Mouse (Mus musculus) neural tube, embryonic 11.5 days (tissue): ENCODE results near the gene Spats1. TPM values are rescaled to one million over a fixed set of nuclear protein-coding genes. Genes with fewer than 3 reads are reported as not detected.

Experiments
- ATAC-seq: fragments of 200-750 bp; cut with Nextera tagmentation; 2 replicates; pipeline ENCODE4 v1.8.0; 2017; ENCODE audit warnings: moderate number of reproducible peaks, mild to moderate bottlenecking, moderate TSS enrichment, moderate library complexity; ENCODE audit not compliant: insufficient read depth, low FRiP score, low TSS enrichment
- DNase-seq: peaks from one replicate; pipeline ENCODE4 v3.0.0-alpha.2; 2015; ENCODE audit warnings: low spot score
- H3K27ac ChIP-seq: fragments of 300-500 bp; sonication (generic); 2 replicates; pipeline ENCODE4 v1.5.1; 2014; ENCODE audit warnings: low read depth, mild to moderate bottlenecking, low read length
- H3K27me3 ChIP-seq: fragments of 300-500 bp; sonication (generic); 2 replicates; pipeline ENCODE4 v1.6.1; 2014; ENCODE audit warnings: mild to moderate bottlenecking, low read length, mixed read lengths; ENCODE audit not compliant: control insufficient read depth, insufficient read depth
- H3K36me3 ChIP-seq: fragments of 300-500 bp; sonication (generic); 2 replicates; pipeline ENCODE4 v1.6.1; 2014; ENCODE audit warnings: mild to moderate bottlenecking, low read length, moderate library complexity, mixed read lengths; ENCODE audit not compliant: control insufficient read depth, insufficient read depth
- H3K4me1 ChIP-seq: fragments of 300-500 bp; sonication (generic); 2 replicates; pipeline ENCODE4 v1.6.1; 2014; ENCODE audit warnings: low read length, mixed read lengths; ENCODE audit not compliant: control insufficient read depth, insufficient read depth
- H3K4me2 ChIP-seq: fragments of 300-500 bp; sonication (generic); 2 replicates; pipeline ENCODE4 v1.6.1; 2014; ENCODE audit warnings: low read depth, mild to moderate bottlenecking, moderate library complexity
- H3K4me3 ChIP-seq: fragments of 300-500 bp; sonication (generic); 2 replicates; pipeline ENCODE4 v1.5.1; 2014; ENCODE audit warnings: low read depth, low read length
- H3K9ac ChIP-seq: fragments of 300-500 bp; sonication (generic); 2 replicates; pipeline ENCODE4 v1.6.1; 2014; ENCODE audit warnings: mild to moderate bottlenecking, low read length
- H3K9me3 ChIP-seq: fragments of 300-500 bp; sonication (generic); 2 replicates; pipeline ENCODE4 v1.6.1; 2016; ENCODE audit warnings: low read length; ENCODE audit not compliant: control insufficient read depth
- WGBS: fragments of 180-500 bp; shearing (Covaris S2); extraction: QIAGEN DNeasy Blood & Tissue Kit; methylation state at CpG from one replicate; pipeline ENCODE4 v1.1.7; 2014; 5-methylcytosine and 5-hydroxymethylcytosine counted together
- polyA plus RNA-seq: library from polyadenylated mRNA; unstranded; fragments of >200 nt; fragmentation: Nextera tagmentation; extraction: Ambion mirVana; gene quantifications from 2 replicates; pipeline ENCODE4 v1.2.1, GENCODE M21; 2014

Spats1 gene
- polyA plus RNA-seq, 1 experiment from 2014 or later = 0.48 TPM

- Histone ChIP-seq H3K9ac (no peak overlapping the region), H3K27me3 (no peaks in the 10 kb centered on the region), H3K4me3 (no peak overlapping the region), H3K4me1 (no peaks in the 10 kb centered on the region), H3K27ac (no peak overlapping the region), H3K4me2 (no peak overlapping the region), H3K36me3 (no peaks in the 10 kb centered on the region), H3K9me3 (no peaks in the 10 kb centered on the region)
- no peak for DNase-seq
- WGBS = 25% methylated on average over 4 of the region's 4 CpGs
- ATAC-seq = no peak
Observed at GRCm38 (mm10) chr17:45500981-45501380, 25.8 kb upstream of the Spats1 start.

DNA sequence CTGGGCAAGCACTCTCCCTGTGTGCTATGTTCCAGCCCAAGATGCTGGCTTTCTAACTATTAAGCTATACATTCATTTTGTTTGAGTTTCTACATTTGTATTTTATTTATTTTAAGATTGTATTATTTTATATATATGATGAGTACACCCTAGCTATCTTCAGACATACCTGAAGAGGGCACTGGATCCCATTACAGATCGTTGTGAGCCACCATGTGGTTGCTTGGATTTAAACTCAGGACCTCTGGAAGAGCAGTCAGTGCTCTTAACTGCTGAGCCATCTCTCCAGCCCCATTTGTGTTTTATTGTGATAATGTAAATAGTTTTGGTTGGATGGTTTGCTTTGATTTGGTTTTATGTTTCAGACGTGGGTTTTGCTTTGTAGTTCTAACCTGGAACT, 24.3 kb upstream of the Spats1 start:
- no peak overlapping the region for H3K4me2 ChIP-seq
- H3K36me3 ChIP-seq = no peaks in the 10 kb centered on the region
- H3K27me3 ChIP-seq = no peaks in the 10 kb centered on the region
- no peak overlapping the region for H3K4me3 ChIP-seq
- no peak overlapping the region for H3K27ac ChIP-seq
- 48% methylated on average over 2 of the region's 2 CpGs for WGBS
- ATAC-seq = no peak
- H3K9me3 ChIP-seq = no peaks in the 10 kb centered on the region
- H3K4me1 ChIP-seq = no peaks in the 10 kb centered on the region
- H3K9ac ChIP-seq = no peak overlapping the region
- no peak for DNase-seq

GRCm38 (mm10) chr17:45498397-45498796, 23.2 kb upstream of the Spats1 start:
- H3K4me1 ChIP-seq = no peaks in the 10 kb centered on the region
- H3K36me3 ChIP-seq = no peaks in the 10 kb centered on the region
- DNase-seq = no peak
- H3K9ac ChIP-seq = no peak overlapping the region
- H3K9me3 ChIP-seq = no peaks in the 10 kb centered on the region
- 84% methylated on average over 13 of the region's 13 CpGs for WGBS
- H3K27ac ChIP-seq = no peak overlapping the region
- no peak overlapping the region for H3K4me3 ChIP-seq
- no peaks in the 10 kb centered on the region for H3K27me3 ChIP-seq
- ATAC-seq = no peak
- H3K4me2 ChIP-seq = no peak overlapping the region

DNA sequence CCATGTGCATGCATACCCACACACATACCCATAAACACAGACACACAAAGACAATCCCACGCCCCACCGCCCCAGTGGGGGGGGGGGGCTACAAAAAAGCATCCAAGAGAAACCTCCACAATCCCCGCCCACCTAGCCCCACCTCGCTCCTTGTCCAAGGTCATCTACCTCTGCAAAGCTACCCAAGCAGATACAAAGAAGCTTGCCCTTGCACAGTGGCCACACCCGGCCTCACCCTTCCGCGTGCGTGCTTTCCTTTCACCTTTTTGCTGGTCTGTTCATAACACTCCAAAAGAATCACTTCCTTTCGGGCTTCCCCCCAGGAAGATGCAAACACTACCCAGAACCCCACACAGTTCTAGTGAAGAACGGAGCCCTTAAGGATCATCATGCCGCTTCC, 20.2 kb upstream of the Spats1 start:
- Histone ChIP-seq H3K9me3 (no peaks in the 10 kb centered on the region), H3K9ac (no peak overlapping the region), H3K4me3 (no peak overlapping the region), H3K4me1 (no peaks in the 10 kb centered on the region), H3K27me3 (no peaks in the 10 kb centered on the region), H3K4me2 (no peak overlapping the region), H3K27ac (no peak overlapping the region), H3K36me3 (no peaks in the 10 kb centered on the region)
- WGBS = 82% methylated on average over 11 of the region's 11 CpGs
- ATAC-seq = no peak
- no peak for DNase-seq

- Histone ChIP-seq H3K36me3 (no peaks in the 10 kb centered on the region), H3K27me3 (no peaks in the 10 kb centered on the region), H3K4me3 (no peak overlapping the region), H3K27ac (no peak overlapping the region), H3K9me3 (no peaks in the 10 kb centered on the region), H3K4me2 (no peak overlapping the region), H3K9ac (no peak overlapping the region), H3K4me1 (no peaks in the 10 kb centered on the region)
- 81% methylated on average over 13 of the region's 13 CpGs for WGBS
- ATAC-seq = no peak
- DNase-seq = no peak
Observed at GRCm38 (mm10) chr17:45490532-45491154, 15.4 kb upstream of the Spats1 start.

DNA sequence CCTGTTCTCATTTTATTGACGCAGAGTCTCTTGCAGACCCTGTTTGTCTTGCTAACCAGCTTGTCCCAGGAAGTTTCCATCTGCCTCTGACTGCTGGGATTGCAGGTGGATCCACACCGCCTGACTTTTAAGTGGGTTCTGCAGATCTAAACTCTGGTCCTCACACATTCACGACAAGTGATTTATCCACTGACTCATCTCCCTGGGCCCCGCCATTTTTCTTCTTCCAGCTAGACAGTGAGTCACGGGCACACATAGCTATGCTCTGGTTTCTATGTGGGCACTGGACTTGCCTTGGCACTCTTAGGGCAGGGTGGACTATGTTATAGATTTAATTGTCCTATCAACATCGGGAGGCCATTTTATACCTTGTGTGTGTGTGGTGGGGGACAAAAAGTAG, 14.5 kb upstream of the Spats1 start:
- no peak overlapping the region for H3K27ac ChIP-seq
- H3K9me3 ChIP-seq = no peaks in the 10 kb centered on the region
- H3K4me3 ChIP-seq = no peak overlapping the region
- H3K27me3 ChIP-seq = no peaks in the 10 kb centered on the region
- ATAC-seq (no peak), DNase-seq (no peak)
- no peak overlapping the region for H3K9ac ChIP-seq
- 90% methylated on average over 6 of the region's 6 CpGs for WGBS
- H3K4me2 ChIP-seq = no peak overlapping the region
- H3K36me3 ChIP-seq = no peaks in the 10 kb centered on the region
- no peaks in the 10 kb centered on the region for H3K4me1 ChIP-seq

DNA sequence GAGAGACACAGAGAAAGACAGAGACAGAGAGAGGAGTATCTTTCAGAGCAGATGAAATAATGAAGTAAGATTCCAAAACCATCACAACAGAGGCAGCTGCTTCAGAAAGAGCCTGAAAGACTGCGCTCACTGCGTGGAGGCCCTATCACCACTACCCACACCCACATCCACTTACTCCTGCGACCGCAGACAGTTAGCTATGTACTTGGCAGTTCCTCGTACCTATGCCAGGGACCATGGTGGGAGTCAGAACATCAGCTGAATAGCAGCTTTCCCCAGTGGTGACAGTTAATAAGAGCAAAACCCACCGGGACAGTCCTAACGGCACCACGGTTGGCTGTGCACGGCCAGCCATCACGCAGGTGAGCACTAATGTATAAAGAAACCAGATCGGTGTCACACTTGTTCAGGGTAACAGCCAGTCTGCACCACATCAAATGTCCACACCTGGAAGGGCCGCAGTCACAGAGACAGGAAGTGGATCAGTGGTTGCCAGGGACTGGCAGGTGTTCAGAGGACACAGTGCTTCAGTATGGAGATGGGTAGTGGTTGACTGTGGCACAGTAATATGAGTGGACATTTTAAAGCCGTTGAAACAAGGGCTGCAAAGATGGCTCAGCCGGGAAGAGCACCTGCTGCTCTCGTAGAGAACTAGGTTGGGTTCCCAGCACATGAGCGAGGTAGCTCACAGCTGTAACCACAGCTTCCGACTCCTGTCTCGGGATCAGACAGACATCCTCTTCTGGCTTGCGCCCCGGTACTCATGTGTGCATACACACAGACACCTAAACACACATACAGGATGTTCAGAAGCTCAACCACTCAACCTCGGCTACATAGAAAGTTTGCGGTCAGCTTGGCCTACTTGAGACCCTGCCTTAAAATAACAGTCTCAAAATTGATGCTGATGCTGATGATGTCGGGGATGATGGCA, 13.4 kb upstream of the Spats1 start:
- H3K27me3 ChIP-seq = no peaks in the 10 kb centered on the region
- WGBS = 88% methylated on average over 23 of the region's 23 CpGs
- H3K4me3 ChIP-seq = no peak overlapping the region
- no peaks in the 10 kb centered on the region for H3K36me3 ChIP-seq
- DNase-seq (no peak), ATAC-seq (no peak)
- H3K27ac ChIP-seq = no peak overlapping the region
- H3K4me1 ChIP-seq = no peaks in the 10 kb centered on the region
- no peaks in the 10 kb centered on the region for H3K9me3 ChIP-seq
- H3K9ac ChIP-seq = no peak overlapping the region
- no peak overlapping the region for H3K4me2 ChIP-seq

GRCm38 (mm10) chr17:45487216-45487615, 12.0 kb upstream of the Spats1 start:
- 23% methylated on average over 5 of the region's 5 CpGs for WGBS
- ATAC-seq (no peak), DNase-seq (no peak)
- no peaks in the 10 kb centered on the region for H3K36me3 ChIP-seq
- no peak overlapping the region for H3K27ac ChIP-seq
- H3K4me3 ChIP-seq = no peak overlapping the region
- no peaks in the 10 kb centered on the region for H3K9me3 ChIP-seq
- no peak overlapping the region for H3K4me2 ChIP-seq
- no peaks in the 10 kb centered on the region for H3K4me1 ChIP-seq
- no peaks in the 10 kb centered on the region for H3K27me3 ChIP-seq
- H3K9ac ChIP-seq = no peak overlapping the region

DNA sequence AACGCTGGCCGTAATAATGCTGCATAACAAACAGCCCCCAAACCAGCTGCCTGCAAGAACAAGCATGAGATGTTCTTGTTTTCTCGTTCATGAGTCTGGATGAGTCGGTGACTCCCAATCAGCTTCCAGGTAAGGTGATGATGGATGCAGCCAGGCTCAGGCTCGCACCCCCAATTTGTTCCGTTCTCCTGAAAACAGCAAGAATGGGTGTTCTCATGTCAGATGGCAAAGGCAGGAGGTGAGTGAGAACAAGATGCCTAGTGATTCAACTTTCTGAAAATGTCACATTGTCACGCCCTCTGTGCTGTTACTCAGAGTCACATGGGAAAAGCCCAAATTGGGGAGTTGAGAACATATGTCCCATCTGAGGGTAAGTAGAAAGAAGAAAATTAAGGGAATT, 10.4 kb upstream of the Spats1 start:
- ATAC-seq = no peak

More for the DNA sequence above, 10.4 kb upstream of the Spats1 start:
- Histone ChIP-seq H3K36me3 (no peaks in the 10 kb centered on the region), H3K4me2 (no peak overlapping the region), H3K27ac (no peak overlapping the region), H3K9ac (no peak overlapping the region), H3K4me3 (no peak overlapping the region), H3K4me1 (no peaks in the 10 kb centered on the region), H3K27me3 (no peaks in the 10 kb centered on the region), H3K9me3 (no peaks in the 10 kb centered on the region)
- 93% methylated on average over 7 of the region's 7 CpGs for WGBS
- DNase-seq = no peak
